Mouse (Mus musculus): ENCODE measurements at regions not wholly inside any gene's neighbourhood (a gene's known extent, or its start where the extent isn't known, plus 50 kb on each side); places are given as distances from the start of the nearest gene placed in this dataset.
A peak's percentile ranks its signal among the peaks of the same experiment; 100 is the strongest.

DNA sequence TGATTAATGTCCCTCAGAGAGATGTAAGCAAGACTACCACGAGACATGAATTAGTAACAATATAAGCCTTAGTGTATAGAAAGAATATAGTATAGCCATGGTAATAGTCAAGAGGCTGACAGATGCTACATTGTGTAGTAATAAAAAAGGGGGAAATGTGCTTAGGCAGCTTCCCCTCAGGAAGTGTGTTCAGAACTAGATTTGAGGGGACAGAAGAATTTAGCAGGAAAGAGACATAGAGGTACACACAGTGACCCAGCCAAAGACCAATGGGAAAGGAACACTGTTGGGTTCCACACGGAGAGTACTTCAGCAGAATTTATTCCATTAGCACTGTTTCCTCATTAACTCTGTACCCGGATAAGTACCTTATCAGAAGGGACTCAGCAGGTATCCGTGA is 614.0 kb upstream of the Fam92a start:
- Histone ChIP-seq H3K4me1 (ENCODE audit: control insufficient read depth, insufficient read depth, low read length) (peaks cover 13% of the 10 kb centered on the region), H3K9ac (ENCODE audit: low read depth, low read length) (no peak overlapping the region), H3K4me2 (ENCODE audit: low read depth, low read length) (no peak overlapping the region), H3K36me3 (ENCODE audit: control insufficient read depth, insufficient read depth, low read length) (no peaks in the 10 kb centered on the region), H3K4me3 (ENCODE audit: low read depth, low read length) (no peak overlapping the region), H3K27ac (replicated peaks; ENCODE audit: low read depth, low read length) (no peak overlapping the region), H3K27me3 (replicated peaks; ENCODE audit: control insufficient read depth, insufficient read depth, low read length) (no peaks in the 10 kb centered on the region), H3K9me3 (ENCODE audit: control insufficient read depth, low read length) (no peaks in the 10 kb centered on the region)
- 77% methylated on average over 4 of the region's 4 CpGs for WGBS
- ATAC-seq (ENCODE audit: low read depth) = no peak
- no peak for DNase-seq (ENCODE audit: low spot score)

DNA sequence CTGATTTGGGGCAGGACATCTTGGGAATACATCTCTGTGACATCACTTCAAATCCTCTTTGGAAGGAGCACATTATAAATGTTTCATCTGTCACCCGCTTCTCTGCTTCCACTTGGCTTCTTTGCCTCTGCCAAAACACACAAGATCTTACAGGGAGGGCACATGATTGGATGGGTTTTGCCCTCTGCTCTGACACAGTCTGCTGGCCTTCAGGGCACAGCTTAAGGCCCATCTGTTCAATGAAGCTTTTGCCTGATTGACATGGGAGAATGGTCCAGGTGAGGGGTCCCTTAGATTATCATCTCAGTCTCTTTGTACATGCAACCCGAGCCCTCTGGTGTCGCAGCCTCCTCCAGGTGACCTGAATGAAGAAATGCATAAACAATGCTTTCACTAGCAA is 612.7 kb upstream of the Fam92a start:
- no peak overlapping the region for H3K27ac ChIP-seq (replicated peaks; ENCODE audit: low read depth, low read length)
- H3K27me3 ChIP-seq (replicated peaks; ENCODE audit: control insufficient read depth, insufficient read depth, low read length) = no peaks in the 10 kb centered on the region
- no peaks in the 10 kb centered on the region for H3K9me3 ChIP-seq (ENCODE audit: control insufficient read depth, low read length)
- H3K4me1 ChIP-seq (ENCODE audit: control insufficient read depth, insufficient read depth, low read length) = peaks cover 13% of the 10 kb centered on the region
- H3K9ac ChIP-seq (ENCODE audit: low read depth, low read length) = no peak overlapping the region
- 76% methylated on average over 3 of the region's 3 CpGs for WGBS
- H3K4me2 ChIP-seq (ENCODE audit: low read depth, low read length) = no peak overlapping the region
- no peak overlapping the region for H3K4me3 ChIP-seq (ENCODE audit: low read depth, low read length)
- no peak for ATAC-seq (ENCODE audit: low read depth)
- H3K36me3 ChIP-seq (ENCODE audit: control insufficient read depth, insufficient read depth, low read length) = no peaks in the 10 kb centered on the region
- no peak for DNase-seq (ENCODE audit: low spot score)

DNA sequence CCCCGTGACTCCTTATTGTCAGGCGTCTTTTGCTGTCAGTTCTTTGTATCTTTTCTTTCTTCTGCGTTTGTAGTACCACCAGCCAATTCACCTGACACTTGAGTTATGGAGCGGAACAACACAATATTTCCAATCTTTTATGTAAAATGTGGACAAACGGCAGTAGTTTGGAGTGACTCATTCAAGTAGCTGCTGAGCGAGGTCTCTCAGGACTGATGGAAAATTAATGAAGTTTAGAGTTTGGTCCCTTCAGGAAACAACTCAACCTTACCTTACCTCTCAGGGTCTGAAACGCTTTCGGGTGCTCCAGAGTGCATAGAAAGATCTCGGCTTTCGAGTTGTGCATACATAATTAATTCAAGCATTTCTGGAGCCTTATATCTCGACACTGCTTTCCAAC is 612.3 kb upstream of the Fam92a start:
- H3K27me3 ChIP-seq (replicated peaks; ENCODE audit: control insufficient read depth, insufficient read depth, low read length) = no peaks in the 10 kb centered on the region
- DNase-seq (ENCODE audit: low spot score) (no peak), ATAC-seq (ENCODE audit: low read depth) (no peak)
- 64% methylated on average over 11 of the region's 11 CpGs for WGBS
- no peak overlapping the region for H3K4me3 ChIP-seq (ENCODE audit: low read depth, low read length)
- no peak overlapping the region for H3K9ac ChIP-seq (ENCODE audit: low read depth, low read length)
- no peak overlapping the region for H3K27ac ChIP-seq (replicated peaks; ENCODE audit: low read depth, low read length)
- no peaks in the 10 kb centered on the region for H3K9me3 ChIP-seq (ENCODE audit: control insufficient read depth, low read length)
- no peak overlapping the region for H3K4me2 ChIP-seq (ENCODE audit: low read depth, low read length)
- no peaks in the 10 kb centered on the region for H3K36me3 ChIP-seq (ENCODE audit: control insufficient read depth, insufficient read depth, low read length)
- peaks cover 13% of the 10 kb centered on the region for H3K4me1 ChIP-seq (ENCODE audit: control insufficient read depth, insufficient read depth, low read length)

DNA sequence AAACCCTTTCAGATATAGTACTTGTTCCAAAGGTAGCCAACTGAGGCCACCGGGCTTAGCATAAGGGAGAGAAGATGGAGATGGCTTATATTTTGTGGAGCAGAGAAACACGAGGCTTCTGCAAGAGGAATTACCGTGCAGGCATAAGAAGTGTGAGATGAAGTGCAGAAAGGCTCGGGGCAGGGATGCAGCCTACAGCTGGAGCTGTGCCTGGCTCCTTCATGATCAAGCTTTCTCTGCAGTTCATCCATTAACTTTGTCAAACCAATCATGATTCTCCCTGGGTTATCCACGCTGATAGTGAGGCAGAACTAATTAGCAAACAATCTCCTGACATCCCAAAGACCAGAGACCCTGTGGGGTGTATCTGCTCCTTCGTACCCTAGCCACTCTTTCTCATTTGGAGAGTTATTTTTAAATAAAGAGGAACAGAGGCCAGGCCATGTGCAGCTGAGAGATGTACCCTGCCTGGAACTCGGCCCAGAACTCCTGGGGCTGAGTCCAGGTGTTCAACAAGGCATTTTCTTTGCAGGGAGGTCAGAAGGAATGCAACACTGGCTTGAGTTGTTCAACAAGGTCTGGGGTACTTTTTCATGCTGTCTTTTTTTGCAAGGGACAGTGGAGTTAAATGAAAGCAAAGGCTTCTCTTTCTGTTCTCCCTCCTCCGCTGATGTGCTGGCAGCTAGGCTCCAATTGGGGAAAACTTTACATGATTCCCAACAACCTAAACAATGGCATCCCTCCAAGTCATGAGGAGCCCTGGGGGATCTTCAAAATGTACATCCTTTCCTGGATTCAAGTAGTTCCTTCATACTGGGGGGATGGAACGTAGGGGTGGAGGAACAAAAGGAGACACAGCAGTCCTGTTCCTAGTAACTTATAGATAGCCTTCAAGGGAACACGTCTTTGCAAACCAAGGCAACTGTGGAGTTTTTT is 610.4 kb upstream of the Fam92a start:
- H3K4me3 ChIP-seq (ENCODE audit: low read depth, low read length) = no peak overlapping the region
- H3K4me2 ChIP-seq (ENCODE audit: low read depth, low read length) = no peak overlapping the region
- no peak overlapping the region for H3K9ac ChIP-seq (ENCODE audit: low read depth, low read length)
- ATAC-seq (ENCODE audit: low read depth) (peak; percentile 41; the same call in 1 of the 2 replicates), DNase-seq (ENCODE audit: low spot score) (peak; percentile 76)
- 48% methylated on average over 10 of the region's 10 CpGs for WGBS
- no peaks in the 10 kb centered on the region for H3K27me3 ChIP-seq (replicated peaks; ENCODE audit: control insufficient read depth, insufficient read depth, low read length)
- no peaks in the 10 kb centered on the region for H3K36me3 ChIP-seq (ENCODE audit: control insufficient read depth, insufficient read depth, low read length)
- H3K4me1 ChIP-seq (ENCODE audit: control insufficient read depth, insufficient read depth, low read length) = peaks cover 13% of the 10 kb centered on the region
- H3K27ac ChIP-seq (replicated peaks; ENCODE audit: low read depth, low read length) = no peak overlapping the region
- H3K9me3 ChIP-seq (ENCODE audit: control insufficient read depth, low read length) = no peaks in the 10 kb centered on the region

DNA sequence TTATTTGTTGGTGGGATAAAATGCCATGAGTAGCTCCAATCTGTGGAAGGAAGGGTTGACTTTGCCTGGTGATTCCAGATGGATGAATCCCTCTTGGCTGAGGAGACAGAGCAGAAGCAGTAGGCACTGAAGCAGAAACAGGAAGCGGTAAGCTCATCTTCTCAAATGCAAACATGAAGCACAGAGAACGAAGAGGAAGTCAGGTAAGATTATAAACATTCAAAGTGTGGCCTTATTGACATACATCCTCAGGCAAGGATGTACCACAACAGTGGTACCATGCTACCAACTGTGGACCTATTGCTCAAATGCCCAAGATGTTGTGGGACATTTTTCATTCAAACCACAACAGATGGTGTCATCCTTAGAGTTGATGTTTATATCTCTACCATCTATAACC is 608.4 kb upstream of the Fam92a start:
- 90% methylated on average over 2 of the region's 2 CpGs for WGBS
- Histone ChIP-seq H3K27me3 (replicated peaks; ENCODE audit: control insufficient read depth, insufficient read depth, low read length) (no peaks in the 10 kb centered on the region), H3K4me2 (ENCODE audit: low read depth, low read length) (no peak overlapping the region), H3K36me3 (ENCODE audit: control insufficient read depth, insufficient read depth, low read length) (no peaks in the 10 kb centered on the region), H3K9me3 (ENCODE audit: control insufficient read depth, low read length) (no peaks in the 10 kb centered on the region), H3K4me3 (ENCODE audit: low read depth, low read length) (no peak overlapping the region), H3K9ac (ENCODE audit: low read depth, low read length) (no peak overlapping the region), H3K27ac (replicated peaks; ENCODE audit: low read depth, low read length) (no peak overlapping the region), H3K4me1 (ENCODE audit: control insufficient read depth, insufficient read depth, low read length) (peaks cover 9% of the 10 kb centered on the region; the same call in 1 of the 2 replicates)
- DNase-seq (ENCODE audit: low spot score) = no peak
- no peak for ATAC-seq (ENCODE audit: low read depth)

DNA sequence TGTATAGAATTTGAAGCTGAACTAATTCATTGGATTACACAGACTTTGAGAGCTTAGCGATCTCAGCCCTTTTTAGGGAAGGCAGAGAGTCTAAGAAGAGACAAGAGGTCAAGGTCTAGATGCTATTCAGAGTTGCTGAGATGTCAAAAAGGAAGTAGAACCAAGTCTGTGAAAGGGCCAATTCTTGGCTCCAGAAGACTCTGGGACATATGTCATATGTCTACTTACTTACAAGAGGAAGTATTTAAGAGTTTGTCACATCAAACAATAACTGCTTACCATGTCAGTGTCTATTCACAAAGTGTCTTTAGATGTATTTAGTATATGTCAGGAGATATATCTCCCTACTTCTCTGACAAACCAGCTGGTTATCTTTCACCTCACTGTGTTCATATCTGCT is 607.4 kb upstream of the Fam92a start:
- H3K4me2 ChIP-seq (ENCODE audit: low read depth, low read length) = no peak overlapping the region
- 72% methylated on average over 1 of the region's 1 CpGs for WGBS
- no peaks in the 10 kb centered on the region for H3K36me3 ChIP-seq (ENCODE audit: control insufficient read depth, insufficient read depth, low read length)
- DNase-seq (ENCODE audit: low spot score) = no peak
- H3K27ac ChIP-seq (replicated peaks; ENCODE audit: low read depth, low read length) = no peak overlapping the region
- no peak overlapping the region for H3K9ac ChIP-seq (ENCODE audit: low read depth, low read length)
- H3K4me3 ChIP-seq (ENCODE audit: low read depth, low read length) = no peak overlapping the region
- H3K4me1 ChIP-seq (ENCODE audit: control insufficient read depth, insufficient read depth, low read length) = peaks cover 18% of the 10 kb centered on the region
- no peaks in the 10 kb centered on the region for H3K9me3 ChIP-seq (ENCODE audit: control insufficient read depth, low read length)
- ATAC-seq (ENCODE audit: low read depth) = no peak
- no peaks in the 10 kb centered on the region for H3K27me3 ChIP-seq (replicated peaks; ENCODE audit: control insufficient read depth, insufficient read depth, low read length)

DNA sequence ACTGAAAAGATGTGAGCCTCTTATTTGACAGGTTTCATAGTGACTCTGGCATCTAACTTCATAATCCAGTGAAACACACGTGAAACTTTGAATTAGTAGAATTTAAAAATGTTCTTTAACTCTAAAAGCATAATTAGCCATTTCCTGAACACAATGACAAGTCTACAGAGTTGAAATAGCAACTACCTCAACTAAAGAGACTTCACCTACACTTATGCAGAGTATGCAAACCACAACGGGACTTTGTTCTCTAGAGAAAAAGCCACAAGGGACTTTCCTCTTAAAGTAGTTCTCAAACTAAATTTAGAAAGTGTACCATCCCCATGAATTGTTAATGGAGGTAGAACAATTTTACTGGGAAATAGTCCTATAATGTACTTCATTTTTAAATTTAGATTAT is 606.3 kb upstream of the Fam92a start:
- no peak overlapping the region for H3K4me2 ChIP-seq (ENCODE audit: low read depth, low read length)
- no peaks in the 10 kb centered on the region for H3K27me3 ChIP-seq (replicated peaks; ENCODE audit: control insufficient read depth, insufficient read depth, low read length)
- no peak for ATAC-seq (ENCODE audit: low read depth)
- H3K9me3 ChIP-seq (ENCODE audit: control insufficient read depth, low read length) = no peaks in the 10 kb centered on the region
- DNase-seq (ENCODE audit: low spot score) = no peak
- H3K9ac ChIP-seq (ENCODE audit: low read depth, low read length) = no peak overlapping the region
- H3K27ac ChIP-seq (replicated peaks; ENCODE audit: low read depth, low read length) = no peak overlapping the region
- H3K4me3 ChIP-seq (ENCODE audit: low read depth, low read length) = no peak overlapping the region
- WGBS = 46% methylated on average over 2 of the region's 2 CpGs
- no peaks in the 10 kb centered on the region for H3K36me3 ChIP-seq (ENCODE audit: control insufficient read depth, insufficient read depth, low read length)
- peaks cover 20% of the 10 kb centered on the region for H3K4me1 ChIP-seq (ENCODE audit: control insufficient read depth, insufficient read depth, low read length)

DNA sequence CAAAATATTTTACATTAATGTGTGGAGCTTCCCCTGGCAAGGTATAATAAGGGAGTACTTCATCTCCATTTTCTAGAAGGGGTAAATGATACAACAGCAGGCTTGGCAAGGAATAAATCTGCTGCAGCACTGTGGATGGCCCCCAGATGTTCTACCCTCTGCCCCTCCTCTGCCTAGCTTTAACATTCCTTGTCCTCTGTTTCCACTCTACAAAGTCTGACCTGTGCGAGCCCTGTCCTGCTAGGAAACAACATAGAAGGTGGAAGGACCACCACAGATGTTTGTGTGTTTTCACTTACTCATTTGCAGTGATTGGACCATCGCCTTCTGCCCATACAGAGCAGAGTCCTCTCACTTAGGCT is 604.4 kb upstream of the Fam92a start:
- Histone ChIP-seq H3K27ac (replicated peaks; ENCODE audit: low read depth, low read length) (no peak overlapping the region), H3K9ac (ENCODE audit: low read depth, low read length) (no peak overlapping the region), H3K36me3 (ENCODE audit: control insufficient read depth, insufficient read depth, low read length) (no peaks in the 10 kb centered on the region), H3K4me3 (ENCODE audit: low read depth, low read length) (no peak overlapping the region), H3K27me3 (replicated peaks; ENCODE audit: control insufficient read depth, insufficient read depth, low read length) (no peaks in the 10 kb centered on the region), H3K9me3 (ENCODE audit: control insufficient read depth, low read length) (no peaks in the 10 kb centered on the region), H3K4me1 (ENCODE audit: control insufficient read depth, insufficient read depth, low read length) (peaks cover 14% of the 10 kb centered on the region), H3K4me2 (ENCODE audit: low read depth, low read length) (no peak overlapping the region)
- DNase-seq (ENCODE audit: low spot score) (no peak), ATAC-seq (ENCODE audit: low read depth) (no peak)
- 51% methylated on average over 2 of the region's 2 CpGs for WGBS

All from embryonic facial prominence, embryonic 14.5 days (tissue).